Mouse (Mus musculus) neural tube, embryonic 11.5 days (tissue): ENCODE measurements at regions not wholly inside any gene's neighbourhood (a gene's known extent, or its start where the extent isn't known, plus 50 kb on each side); places are given as distances from the start of the nearest gene placed in this dataset.

Experiments
- ATAC-seq: fragments of 200-750 bp; cut with Nextera tagmentation; 2 replicates; pipeline ENCODE4 v1.8.0; 2017; ENCODE audit warnings: moderate number of reproducible peaks, mild to moderate bottlenecking, moderate TSS enrichment, moderate library complexity; ENCODE audit not compliant: insufficient read depth, low FRiP score, low TSS enrichment
- DNase-seq: peaks from one replicate; pipeline ENCODE4 v3.0.0-alpha.2; 2015; ENCODE audit warnings: low spot score
- H3K27ac ChIP-seq: fragments of 300-500 bp; sonication (generic); 2 replicates; pipeline ENCODE4 v1.5.1; 2014; ENCODE audit warnings: low read depth, mild to moderate bottlenecking, low read length
- H3K27me3 ChIP-seq: fragments of 300-500 bp; sonication (generic); 2 replicates; pipeline ENCODE4 v1.6.1; 2014; ENCODE audit warnings: mild to moderate bottlenecking, low read length, mixed read lengths; ENCODE audit not compliant: control insufficient read depth, insufficient read depth
- H3K36me3 ChIP-seq: fragments of 300-500 bp; sonication (generic); 2 replicates; pipeline ENCODE4 v1.6.1; 2014; ENCODE audit warnings: mild to moderate bottlenecking, low read length, moderate library complexity, mixed read lengths; ENCODE audit not compliant: control insufficient read depth, insufficient read depth
- H3K4me1 ChIP-seq: fragments of 300-500 bp; sonication (generic); 2 replicates; pipeline ENCODE4 v1.6.1; 2014; ENCODE audit warnings: low read length, mixed read lengths; ENCODE audit not compliant: control insufficient read depth, insufficient read depth
- H3K4me2 ChIP-seq: fragments of 300-500 bp; sonication (generic); 2 replicates; pipeline ENCODE4 v1.6.1; 2014; ENCODE audit warnings: low read depth, mild to moderate bottlenecking, moderate library complexity
- H3K4me3 ChIP-seq: fragments of 300-500 bp; sonication (generic); 2 replicates; pipeline ENCODE4 v1.5.1; 2014; ENCODE audit warnings: low read depth, low read length
- H3K9ac ChIP-seq: fragments of 300-500 bp; sonication (generic); 2 replicates; pipeline ENCODE4 v1.6.1; 2014; ENCODE audit warnings: mild to moderate bottlenecking, low read length
- H3K9me3 ChIP-seq: fragments of 300-500 bp; sonication (generic); 2 replicates; pipeline ENCODE4 v1.6.1; 2016; ENCODE audit warnings: low read length; ENCODE audit not compliant: control insufficient read depth
- WGBS: fragments of 180-500 bp; shearing (Covaris S2); extraction: QIAGEN DNeasy Blood & Tissue Kit; methylation state at CpG from one replicate; pipeline ENCODE4 v1.1.7; 2014; 5-methylcytosine and 5-hydroxymethylcytosine counted together

DNA sequence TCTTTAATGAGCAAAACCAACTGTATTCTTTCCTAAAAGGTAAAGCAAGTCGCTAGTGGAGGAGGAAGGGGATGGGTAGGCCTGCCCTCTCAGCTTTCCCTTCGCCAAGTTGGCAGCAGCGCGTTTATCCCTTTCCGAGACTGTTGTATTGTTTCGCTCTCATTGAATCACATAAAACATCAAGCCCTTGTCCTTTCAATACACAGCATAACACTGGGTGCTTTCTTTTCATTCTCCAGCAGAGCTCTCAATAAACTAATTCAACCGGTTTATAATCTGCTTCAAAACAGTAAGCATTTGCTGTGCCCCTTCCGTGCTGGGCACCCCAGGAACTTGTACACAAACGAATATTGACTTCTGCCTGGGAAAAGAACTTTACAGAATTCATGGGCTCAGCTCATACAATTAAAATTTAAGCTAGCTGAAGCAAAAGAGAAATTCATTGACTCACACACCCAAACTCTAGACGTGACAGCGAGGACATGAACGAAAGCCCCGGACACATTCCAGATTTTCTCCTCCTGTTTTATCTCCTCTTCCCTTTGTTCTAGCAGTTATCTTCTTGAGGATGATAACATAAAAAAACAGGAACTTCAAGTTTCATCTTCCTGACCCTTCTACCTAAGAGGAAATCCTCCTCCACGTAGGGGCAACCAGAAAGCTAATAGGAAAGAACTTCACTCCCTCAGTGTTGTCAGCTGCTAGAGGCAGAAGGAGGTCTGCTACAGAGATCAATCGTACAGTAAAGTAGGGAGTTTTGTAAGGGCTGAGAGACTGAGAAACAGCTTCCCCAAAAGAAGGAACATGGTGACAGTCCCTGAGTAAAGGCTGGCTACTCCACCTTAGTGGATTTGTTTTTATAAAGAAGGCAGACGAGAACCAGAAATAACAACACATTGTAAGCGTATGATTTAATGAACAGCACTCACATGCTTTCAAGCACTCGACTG, 177.9 kb downstream of the Kdr start:
- no peaks in the 10 kb centered on the region for H3K9me3 ChIP-seq
- no peak overlapping the region for H3K9ac ChIP-seq
- no peak overlapping the region for H3K4me2 ChIP-seq
- ATAC-seq (no peak), DNase-seq (no peak)
- 63% methylated on average over 18 of the region's 18 CpGs for WGBS
- no peak overlapping the region for H3K27ac ChIP-seq
- no peak overlapping the region for H3K4me3 ChIP-seq
- H3K27me3 ChIP-seq: no peaks in the 10 kb centered on the region
- no peaks in the 10 kb centered on the region for H3K4me1 ChIP-seq
- H3K36me3 ChIP-seq: no peaks in the 10 kb centered on the region

DNA sequence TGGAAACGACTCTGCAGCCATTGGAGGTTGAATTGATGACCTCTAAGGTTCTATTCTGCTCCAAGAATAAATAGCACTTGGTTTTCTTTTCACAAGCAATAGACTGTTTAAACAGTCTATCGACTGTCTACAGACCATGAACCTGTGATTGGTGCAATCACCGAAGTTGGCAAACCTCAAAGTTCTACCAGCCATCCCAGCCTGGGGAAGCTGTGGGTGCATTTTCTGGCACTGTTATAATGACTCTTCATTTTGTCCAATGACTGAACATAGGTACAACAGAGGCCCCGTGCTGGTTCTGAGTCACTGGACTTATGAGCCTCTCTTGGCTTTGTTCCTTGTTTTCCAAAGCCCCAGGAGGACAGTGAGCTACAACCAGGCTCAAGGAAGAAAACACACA, 178.6 kb downstream of the Kdr start:
- ATAC-seq: no peak
- Histone ChIP-seq H3K4me2 (no peak overlapping the region), H3K9me3 (no peaks in the 10 kb centered on the region), H3K4me1 (no peaks in the 10 kb centered on the region), H3K4me3 (no peak overlapping the region), H3K27ac (no peak overlapping the region), H3K9ac (no peak overlapping the region), H3K36me3 (no peaks in the 10 kb centered on the region), H3K27me3 (no peaks in the 10 kb centered on the region)
- no peak for DNase-seq
- WGBS: 83% methylated on average over 4 of the region's 4 CpGs

GRCm38 (mm10) chr5:75793184-75793583, 185.1 kb downstream of the Kdr start:
- Histone ChIP-seq H3K4me2 (no peak overlapping the region), H3K9me3 (no peaks in the 10 kb centered on the region)

DNA sequence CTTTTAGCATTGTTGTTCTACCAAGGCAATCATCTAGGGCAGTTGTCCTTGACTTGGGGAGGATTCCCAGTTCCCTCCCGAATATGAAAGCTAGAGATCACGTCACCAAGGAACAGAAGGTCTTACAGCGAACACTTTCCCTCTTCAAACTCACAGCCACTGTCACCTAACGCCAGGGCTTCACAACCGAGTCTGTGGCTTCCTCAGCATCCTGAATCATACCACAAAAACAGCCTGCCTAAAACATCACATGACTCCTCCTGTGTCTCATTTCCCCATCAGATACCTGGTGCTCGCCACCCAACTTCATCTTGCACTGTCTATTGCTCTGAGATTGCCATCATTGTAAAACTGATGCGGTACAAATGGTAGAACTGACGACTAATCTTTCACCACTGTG, 186.5 kb downstream of the Kdr start:
- Histone ChIP-seq H3K4me1 (no peaks in the 10 kb centered on the region), H3K36me3 (no peaks in the 10 kb centered on the region), H3K4me2 (no peak overlapping the region), H3K9ac (no peak overlapping the region), H3K27ac (no peak overlapping the region), H3K27me3 (no peaks in the 10 kb centered on the region), H3K9me3 (no peaks in the 10 kb centered on the region), H3K4me3 (no peak overlapping the region)
- DNase-seq (no peak), ATAC-seq (no peak)
- 91% methylated on average over 8 of the region's 8 CpGs for WGBS

More at GRCm38 (mm10) chr5:75793184-75793583, 185.1 kb downstream of the Kdr start:
- DNase-seq (no peak), ATAC-seq (no peak)
- no peak overlapping the region for H3K27ac ChIP-seq
- H3K4me1 ChIP-seq: no peaks in the 10 kb centered on the region
- H3K36me3 ChIP-seq: no peaks in the 10 kb centered on the region
- H3K27me3 ChIP-seq: no peaks in the 10 kb centered on the region
- no peak overlapping the region for H3K9ac ChIP-seq
- H3K4me3 ChIP-seq: no peak overlapping the region

DNA sequence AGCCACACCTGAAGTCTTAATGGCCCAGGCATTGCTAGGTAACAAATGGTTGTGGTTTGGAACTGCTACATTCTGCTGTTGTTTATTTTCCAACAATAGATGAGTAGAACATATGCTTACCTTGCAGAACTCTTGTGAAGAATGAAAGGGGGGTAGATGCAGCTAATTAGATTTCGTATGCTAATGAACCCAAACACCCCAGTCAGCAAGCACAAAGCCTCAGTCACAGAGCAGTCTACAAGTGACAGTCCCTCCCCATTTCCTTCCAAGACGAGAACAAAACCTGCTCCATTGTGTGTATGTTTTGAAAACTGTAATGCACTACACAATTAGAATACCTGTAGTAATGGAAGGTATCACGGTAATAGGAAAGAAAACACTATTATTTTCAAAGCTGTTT, 190.2 kb downstream of the Kdr start:
- no peaks in the 10 kb centered on the region for H3K9me3 ChIP-seq
- no peaks in the 10 kb centered on the region for H3K4me1 ChIP-seq
- H3K4me3 ChIP-seq: no peak overlapping the region
- H3K9ac ChIP-seq: no peak overlapping the region
- H3K4me2 ChIP-seq: no peak overlapping the region
- no peak overlapping the region for H3K27ac ChIP-seq
- ATAC-seq (no peak), DNase-seq (no peak)
- 46% methylated on average over 3 of the region's 3 CpGs for WGBS
- H3K36me3 ChIP-seq: no peaks in the 10 kb centered on the region
- no peaks in the 10 kb centered on the region for H3K27me3 ChIP-seq

DNA sequence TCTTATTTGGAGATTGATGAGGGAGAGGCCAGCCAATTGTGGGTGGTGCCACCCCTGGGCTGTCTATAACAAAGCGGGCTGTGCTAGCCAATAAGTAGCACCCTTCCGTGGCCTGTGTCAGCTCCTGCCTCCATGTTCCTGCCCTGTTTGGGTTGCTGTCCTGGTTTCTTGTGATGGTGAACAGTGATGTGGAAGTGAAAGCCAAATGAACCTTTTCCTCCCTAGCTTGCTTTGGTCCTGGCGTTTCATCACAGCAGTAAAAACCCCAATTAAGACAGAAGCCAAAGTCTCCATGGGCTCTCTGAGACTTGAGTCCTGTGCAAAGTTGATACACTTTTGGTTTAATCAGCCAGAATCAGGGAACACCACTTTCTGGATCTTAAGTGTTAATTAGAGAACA, 192.1 kb downstream of the Kdr start:
- DNase-seq (no peak), ATAC-seq (no peak)
- Histone ChIP-seq H3K27ac (no peak overlapping the region), H3K9me3 (no peaks in the 10 kb centered on the region), H3K4me2 (no peak overlapping the region), H3K9ac (no peak overlapping the region), H3K27me3 (no peaks in the 10 kb centered on the region), H3K36me3 (no peaks in the 10 kb centered on the region), H3K4me3 (no peak overlapping the region), H3K4me1 (no peaks in the 10 kb centered on the region)
- 85% methylated on average over 3 of the region's 3 CpGs for WGBS

DNA sequence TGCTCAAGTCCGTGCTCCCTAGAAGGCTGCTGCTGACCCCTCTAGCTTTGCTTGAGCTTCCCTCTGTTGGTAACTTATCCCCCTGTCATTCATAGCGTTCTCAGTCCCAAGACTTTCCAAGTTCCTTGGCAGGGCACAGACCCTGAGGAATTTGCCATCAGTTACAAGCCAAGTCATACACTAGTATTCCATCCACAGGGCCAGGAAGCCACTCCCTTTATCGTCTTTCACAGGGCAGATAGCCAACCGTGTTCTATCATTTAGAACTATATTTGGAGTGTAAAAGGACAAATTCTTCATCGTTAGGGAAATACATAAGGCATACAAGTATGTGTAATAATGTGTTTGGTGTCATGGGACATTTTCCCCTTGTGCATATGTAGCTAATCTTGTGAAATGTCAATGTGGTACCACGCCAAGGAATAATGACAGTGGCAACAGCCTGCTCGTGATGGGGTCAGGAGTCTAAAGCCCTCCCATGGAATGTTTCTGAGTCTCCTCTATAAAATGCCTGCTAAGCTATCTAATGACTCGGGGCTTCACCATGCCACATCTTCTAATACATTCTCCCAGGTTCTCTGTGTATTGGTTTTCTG, 193.2 kb downstream of the Kdr start:
- Histone ChIP-seq H3K4me2 (no peak overlapping the region), H3K36me3 (no peaks in the 10 kb centered on the region), H3K9ac (no peak overlapping the region), H3K4me1 (no peaks in the 10 kb centered on the region), H3K9me3 (no peaks in the 10 kb centered on the region), H3K4me3 (no peak overlapping the region), H3K27ac (no peak overlapping the region), H3K27me3 (no peaks in the 10 kb centered on the region)
- DNase-seq: no peak
- WGBS: 86% methylated on average over 8 of the region's 8 CpGs
- ATAC-seq: no peak

DNA sequence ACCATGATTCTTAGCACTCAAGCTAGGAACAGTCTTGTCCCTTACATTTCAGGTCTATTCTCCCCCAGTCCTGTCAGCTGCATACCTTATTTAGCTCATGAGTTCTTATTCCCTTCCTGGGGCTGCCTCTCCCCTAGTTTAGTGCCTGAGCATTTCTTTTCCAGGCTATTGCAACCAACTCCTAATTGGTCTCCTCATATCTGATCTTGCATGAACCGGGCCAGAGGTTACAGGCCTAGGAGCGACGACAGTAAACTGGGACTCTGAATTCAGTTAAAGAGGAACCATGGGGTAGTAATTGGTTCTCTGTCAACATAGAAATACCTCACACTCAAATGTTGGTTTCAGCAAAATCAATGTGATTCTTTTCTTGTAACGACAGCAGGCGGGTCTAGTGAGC, 195.9 kb downstream of the Kit start:
- no peak overlapping the region for H3K27ac ChIP-seq
- DNase-seq: no peak
- H3K4me1 ChIP-seq: no peaks in the 10 kb centered on the region
- H3K36me3 ChIP-seq: no peaks in the 10 kb centered on the region
- no peak for ATAC-seq
- H3K9ac ChIP-seq: no peak overlapping the region
- 91% methylated on average over 5 of the region's 5 CpGs for WGBS
- H3K9me3 ChIP-seq: no peaks in the 10 kb centered on the region
- no peaks in the 10 kb centered on the region for H3K27me3 ChIP-seq
- H3K4me3 ChIP-seq: no peak overlapping the region
- no peak overlapping the region for H3K4me2 ChIP-seq

DNA sequence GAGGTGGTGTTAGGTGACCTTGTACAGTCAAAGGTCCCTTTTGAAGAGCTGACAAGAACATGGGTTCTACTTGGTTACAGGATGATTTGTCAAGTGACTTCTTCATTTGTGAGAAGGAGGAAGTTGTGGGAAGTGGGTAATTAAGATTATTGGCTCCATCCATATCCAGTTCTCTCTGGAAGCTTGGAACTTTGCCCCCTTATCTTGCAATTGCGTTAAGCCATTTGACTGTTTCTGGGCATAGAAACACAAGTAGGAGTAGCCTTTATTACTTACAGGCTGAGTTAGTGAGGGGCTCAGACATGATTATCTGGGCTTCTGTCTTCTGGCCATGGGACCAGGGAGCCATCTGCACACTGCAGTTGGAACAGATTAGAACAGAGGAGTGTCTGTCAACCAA, 192.5 kb downstream of the Kit start:
- Histone ChIP-seq H3K36me3 (no peaks in the 10 kb centered on the region), H3K27me3 (no peaks in the 10 kb centered on the region), H3K9ac (no peak overlapping the region), H3K4me1 (no peaks in the 10 kb centered on the region), H3K27ac (no peak overlapping the region), H3K9me3 (no peaks in the 10 kb centered on the region), H3K4me3 (no peak overlapping the region), H3K4me2 (no peak overlapping the region)
- no peak for DNase-seq
- no peak for ATAC-seq
- WGBS: 94% methylated on average over 1 of the region's 1 CpGs
